Mouse (Mus musculus): Measurements from ENCODE around the gene Lpcat3.
"Not testable (repeated sequence)": the region's sequence is repeated elsewhere in the genome, so short reads cannot be mapped to it uniquely, and the experiment has no call there.

Gene Lpcat3

GRCm38 (mm10) chr6:124678769-124679168 lies 15.9 kb downstream of the Lpcat3 start:
- DNase-seq (ENCODE audit: low spot score in 2 of 2): no peak

GRCm38 (mm10) chr6:124679486-124679885 lies 16.7 kb downstream of the Lpcat3 start:
- DNase-seq (ENCODE audit: low spot score in 2 of 2): no peak

GRCm38 (mm10) chr6:124682291-124682690 lies 19.5 kb downstream of the Lpcat3 start:
- not testable (repeated sequence) for DNase-seq (ENCODE audit: low spot score in 2 of 2)

GRCm38 (mm10) chr6:124683591-124684417 lies 21.0 kb downstream of the Lpcat3 start:
- DNase-seq (ENCODE audit: low spot score in 2 of 2): peak; percentile 55 to 69

GRCm38 (mm10) chr6:124685606-124686386 lies 23.0 kb downstream of the Lpcat3 start:
- DNase-seq (ENCODE audit: low spot score in 2 of 2): no peak

GRCm38 (mm10) chr6:124686644-124687043 lies 23.8 kb downstream of the Lpcat3 start:
- DNase-seq (ENCODE audit: low spot score in 2 of 2): not testable (repeated sequence)

- no peak for DNase-seq (ENCODE audit: low spot score in 2 of 2)
These were observed 25.4 kb downstream of the Lpcat3 start for GRCm38 (mm10) chr6:124688151-124688758.

GRCm38 (mm10) chr6:124689011-124689410 lies 26.2 kb downstream of the Lpcat3 start:
- DNase-seq (ENCODE audit: low spot score in 2 of 2): no peak

GRCm38 (mm10) chr6:124690517-124690916 lies 27.7 kb downstream of the Lpcat3 start:
- no peak for DNase-seq (ENCODE audit: low spot score in 2 of 2)

GRCm38 (mm10) chr6:124693243-124693981 lies 30.6 kb downstream of the Lpcat3 start:
- no peak for DNase-seq (ENCODE audit: low spot score in 2 of 2)

GRCm38 (mm10) chr6:124694166-124694955 lies 31.5 kb downstream of the Lpcat3 start:
- DNase-seq (ENCODE audit: low spot score in 2 of 2): peak; percentile 71 to 82

- no peak for DNase-seq (ENCODE audit: low spot score in 2 of 2)
These were observed 33.8 kb downstream of the Lpcat3 start for GRCm38 (mm10) chr6:124696441-124697150.

GRCm38 (mm10) chr6:124698751-124699150 lies 35.9 kb downstream of the Lpcat3 start:
- no peak for DNase-seq (ENCODE audit: low spot score in 2 of 2)

GRCm38 (mm10) chr6:124699366-124699765 lies 36.5 kb downstream of the Lpcat3 start:
- no peak for DNase-seq (ENCODE audit: low spot score in 2 of 2)

GRCm38 (mm10) chr6:124699962-124700610 lies 37.3 kb downstream of the Lpcat3 start:
- peak in 1 of 2 experiments; percentile 72 for DNase-seq (ENCODE audit: low spot score in 2 of 2)

GRCm38 (mm10) chr6:124701338-124701737 lies 38.5 kb downstream of the Lpcat3 start:
- no peak for DNase-seq (ENCODE audit: low spot score in 2 of 2)

GRCm38 (mm10) chr6:124702102-124702783 lies 39.4 kb downstream of the Lpcat3 start:
- no peak for DNase-seq (ENCODE audit: low spot score in 2 of 2)

- peak in 1 of 2 experiments; percentile 69 for DNase-seq (ENCODE audit: low spot score in 2 of 2)
These were observed 39.9 kb downstream of the Lpcat3 start for GRCm38 (mm10) chr6:124702784-124703103.

GRCm38 (mm10) chr6:124703789-124704188 lies 41.0 kb downstream of the Lpcat3 start:
- no peak for DNase-seq (ENCODE audit: low spot score in 2 of 2)
